11 mouse cellular contexts compared by ENCODE assay signal in the genomic region with DNA sequence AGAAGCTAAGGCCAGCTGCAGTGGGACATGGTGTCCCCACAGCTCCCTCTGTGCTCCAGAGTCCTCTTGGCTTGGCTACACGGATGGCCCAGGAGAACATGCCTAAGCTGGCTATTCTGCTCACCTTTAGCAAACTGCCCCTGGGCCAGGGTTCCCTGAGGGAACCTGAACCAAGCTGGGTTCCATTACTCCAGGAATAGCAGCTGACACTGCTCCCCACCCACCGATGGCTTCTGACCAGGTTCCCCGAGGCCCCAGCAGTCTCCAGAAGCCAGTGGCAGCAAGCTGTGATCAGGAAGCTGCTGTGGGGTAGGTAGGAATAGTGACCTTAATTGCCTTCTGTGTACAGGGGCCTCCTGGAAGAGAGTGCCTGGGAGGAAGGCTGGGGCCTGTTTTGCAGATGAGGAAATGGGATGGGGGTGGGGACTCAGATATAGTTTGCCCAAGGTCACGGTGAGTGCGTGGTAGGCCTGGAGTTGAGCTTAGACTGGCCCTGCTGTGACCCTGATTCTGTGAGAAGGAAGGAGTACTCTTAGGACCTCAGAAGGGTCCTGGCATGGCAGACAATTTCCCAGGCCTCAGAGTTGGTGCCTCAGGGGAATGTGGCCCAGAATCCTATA. TPM values are rescaled to one million over a fixed set of nuclear protein-coding genes. Genes with fewer than 3 reads are reported as not detected.
DNase-seq lines count a peak whose midpoint lies in the region; ATAC-seq and TF ChIP-seq lines count a peak whose summit lies in the region.
"Had no signal": no experiment of that assay in that cellular context is flagged by ENCODE, and none has a peak within 500 bp of the region (broad histone marks: within the 10 kb centered on the region; RNA-seq: fewer than 3 reads in every experiment).

No protein-coding gene starts in this region.

- no peaks in the 10 kb centered on the region for H3K36me3 ChIP-seq in kidney, embryonic 15.5 days
- H3K36me3 ChIP-seq in kidney, adult 2 months (ENCODE audit: control insufficient read depth, insufficient read depth, low read length): no peaks in the 10 kb centered on the region
- H3K36me3 ChIP-seq in embryonic facial prominence, embryonic 10.5 days (replicated peaks): no peaks in the 10 kb centered on the region
- H3K36me3 ChIP-seq in heart, embryonic 16.5 days (ENCODE audit: control insufficient read depth, insufficient read depth): no peaks in the 10 kb centered on the region
- H3K36me3 ChIP-seq: G1E; neural tube, embryonic 13.5 days had no signal

- TF ChIP-seq CTCF in kidney, adult 2 months (conservative IDR thresholded peaks at IDR 0.05; ENCODE audit: insufficient read depth, insufficient read length, low read depth, low read length): no peak

- peaks cover 64% of the 10 kb centered on the region for H3K4me1 ChIP-seq in kidney, embryonic 15.5 days
- H3K4me1 ChIP-seq in kidney, adult 2 months (ENCODE audit: control insufficient read depth, insufficient read depth, low read length): no peaks in the 10 kb centered on the region
- peaks cover 73% of the 10 kb centered on the region for H3K4me1 ChIP-seq in embryonic facial prominence, embryonic 10.5 days
- peaks cover 33% of the 10 kb centered on the region for H3K4me1 ChIP-seq in heart, embryonic 16.5 days (ENCODE audit: control insufficient read depth, insufficient read depth, low read length)

- no peak for DNase-seq in kidney, adult 2 months
- peak; percentile 68 for DNase-seq in embryonic facial prominence, embryonic 10.5 days (ENCODE audit: low spot score)
- no peak for DNase-seq in MN1 (ENCODE audit: low spot score)
- DNase-seq in urinary bladder, adult 18-20 months (ENCODE audit: low spot score in 2 of 2): no peak
- DNase-seq in T-cell, adult 2 months (ENCODE audit: low spot score): no peak

- no peak for TF ChIP-seq POLR2A in kidney, adult 2 months (IDR thresholded peaks at IDR 0.05; ENCODE audit: low read depth, low read length)

- no peak overlapping the region for H3K4me3 ChIP-seq in kidney, embryonic 15.5 days (replicated peaks)
- no peak overlapping the region for H3K4me3 ChIP-seq in kidney, adult 2 months (ENCODE audit: insufficient read depth, low read depth, low read length)
- H3K4me3 ChIP-seq in embryonic facial prominence, embryonic 10.5 days: no peak overlapping the region
- no peak overlapping the region for H3K4me3 ChIP-seq in heart, embryonic 16.5 days (ENCODE audit: low read length)
- H3K4me3 ChIP-seq: neural tube, embryonic 13.5 days had no signal

- no peak for ATAC-seq in kidney, embryonic 15.5 days (replicated peaks; ENCODE audit: low FRiP score)
- ATAC-seq in heart, embryonic 16.5 days (replicated peaks; ENCODE audit: extremely low read depth, insufficient read depth, low FRiP score): no peak; the same call in 1 of the 2 replicates
- ATAC-seq in megakaryocyte, adult 5-6 weeks (ENCODE audit: poor library complexity, severe bottlenecking): 0 out of 2 replicates have a peak, but pooled peaks have one; percentile 20

- peak overlapping the region; percentile 81 for H3K27ac ChIP-seq in kidney, embryonic 15.5 days
- H3K27ac ChIP-seq in kidney, adult 2 months (ENCODE audit: insufficient read depth, low read depth, low read length): no peak overlapping the region
- H3K27ac ChIP-seq in embryonic facial prominence, embryonic 10.5 days (replicated peaks): peak overlapping the region; percentile 88
- peak overlapping the region; percentile 49 for H3K27ac ChIP-seq in heart, embryonic 16.5 days (ENCODE audit: low read length)
- H3K27ac ChIP-seq: neural tube, embryonic 13.5 days had no signal

- WGBS in kidney, embryonic 15.5 days: 39% methylated on average over 5 of the region's 5 CpGs
- 48% methylated on average over 5 of the region's 5 CpGs for WGBS in kidney, adult 2 months
- 30% methylated on average over 5 of the region's 5 CpGs for WGBS in embryonic facial prominence, embryonic 10.5 days
- 22% methylated on average over 5 of the region's 5 CpGs for WGBS in heart, embryonic 16.5 days

- H3K4me2 ChIP-seq in kidney, embryonic 15.5 days: no peak overlapping the region
- H3K4me2 ChIP-seq in heart, embryonic 16.5 days (ENCODE audit: low read depth, low read length): no peak overlapping the region
- H3K4me2 ChIP-seq: neural tube, embryonic 13.5 days had no signal

- H3K27me3 ChIP-seq in kidney, embryonic 15.5 days: no peaks in the 10 kb centered on the region
- no peaks in the 10 kb centered on the region for H3K27me3 ChIP-seq in kidney, adult 2 months (replicated peaks; ENCODE audit: control insufficient read depth, insufficient read depth, low read length)
- no peaks in the 10 kb centered on the region for H3K27me3 ChIP-seq in embryonic facial prominence, embryonic 10.5 days (replicated peaks; ENCODE audit: low read depth, poor library complexity, severe bottlenecking)
- H3K27me3 ChIP-seq in heart, embryonic 16.5 days (ENCODE audit: control insufficient read depth, insufficient read depth, low read length): no peaks in the 10 kb centered on the region
- H3K27me3 ChIP-seq: neural tube, embryonic 13.5 days had no signal

- H3K9ac ChIP-seq in kidney, embryonic 15.5 days: 0 out of 2 replicates have a peak overlapping the region, but pooled peaks have one; percentile 18
- H3K9ac ChIP-seq in heart, embryonic 16.5 days (ENCODE audit: low read length): peak overlapping the region; percentile 26; the same call in 1 of the 2 replicates
- H3K9ac ChIP-seq: neural tube, embryonic 13.5 days had no signal

- no peaks in the 10 kb centered on the region for H3K9me3 ChIP-seq in kidney, embryonic 15.5 days (replicated peaks)
- no peaks in the 10 kb centered on the region for H3K9me3 ChIP-seq in embryonic facial prominence, embryonic 10.5 days
- H3K9me3 ChIP-seq in heart, embryonic 16.5 days (replicated peaks; ENCODE audit: control insufficient read depth, low read length): no peaks in the 10 kb centered on the region
- H3K9me3 ChIP-seq: G1E; neural tube, embryonic 13.5 days had no signal

RNA-seq across cellular contexts. Expression of gene Coa7, which starts 20.4 kb away (rescaled TPM):
- 57.3 and 61.0 TPM in 2 replicates for polyA plus RNA-seq in kidney, embryonic 15.5 days (2015; fragmentation: Nextera tagmentation; extraction: Ambion mirVana)
- 15.7 and 21.2 TPM in 2 replicates for polyA plus RNA-seq in kidney, adult 2 months (2012; rRNA removed)
- 70.4 and 78.9 TPM in 2 replicates for polyA plus RNA-seq in embryonic facial prominence, embryonic 10.5 days (2016; fragmentation: Nextera tagmentation; extraction: Ambion mirVana)
- polyA plus RNA-seq in heart, embryonic 16.5 days (2015; fragmentation: Nextera tagmentation; extraction: Ambion mirVana): 46.3 and 53.6 TPM in 2 replicates
- total RNA-seq in megakaryocyte, adult 5-6 weeks (2015): 4.3 and 10.3 TPM in 2 replicates
- total RNA-seq in megakaryocyte, adult 5-6 weeks (2017): 3.8 and 14.3 TPM in 2 replicates

RNA-seq across cellular contexts. Expression of gene Shisal2a, which starts 34.8 kb away (rescaled TPM):
- 1.0 and 1.7 TPM in 2 replicates for polyA plus RNA-seq in kidney, embryonic 15.5 days (2015; fragmentation: Nextera tagmentation; extraction: Ambion mirVana)
- polyA plus RNA-seq in kidney, adult 2 months (2012; rRNA removed): 0.25 TPM in 1 of 2 replicates, not detected in the other
- polyA plus RNA-seq in embryonic facial prominence, embryonic 10.5 days (2016; fragmentation: Nextera tagmentation; extraction: Ambion mirVana): 4.0 and 5.6 TPM in 2 replicates
- polyA plus RNA-seq in heart, embryonic 16.5 days (2015; fragmentation: Nextera tagmentation; extraction: Ambion mirVana): 1.3 and 1.4 TPM in 2 replicates
- not detected in 2 replicates for total RNA-seq in megakaryocyte, adult 5-6 weeks (2015)
- total RNA-seq in megakaryocyte, adult 5-6 weeks (2017): not detected in 2 replicates
- total RNA-seq: G1E; heart, adult 18-20 months had no signal
- polyA plus RNA-seq: G1E had no signal

RNA-seq across cellular contexts. Expression of gene Zyg11b, which starts 47.5 kb away (rescaled TPM):
- 10.6 and 12.2 TPM in 2 replicates for polyA plus RNA-seq in kidney, embryonic 15.5 days (2015; fragmentation: Nextera tagmentation; extraction: Ambion mirVana)
- polyA plus RNA-seq in kidney, adult 2 months (2012; rRNA removed): 8.7 and 9.5 TPM in 2 replicates
- 14.7 and 15.4 TPM in 2 replicates for polyA plus RNA-seq in embryonic facial prominence, embryonic 10.5 days (2016; fragmentation: Nextera tagmentation; extraction: Ambion mirVana)
- 7.6 and 8.3 TPM in 2 replicates for polyA plus RNA-seq in heart, embryonic 16.5 days (2015; fragmentation: Nextera tagmentation; extraction: Ambion mirVana)
- 17.6 and 18.9 TPM in 2 replicates for total RNA-seq in megakaryocyte, adult 5-6 weeks (2015)
- total RNA-seq in megakaryocyte, adult 5-6 weeks (2017): 21.6 and 25.9 TPM in 2 replicates

RNA-seq across cellular contexts. Expression of gene Gpx7, which starts 58.4 kb away (rescaled TPM):
- 62.3 and 69.4 TPM in 2 replicates for polyA plus RNA-seq in kidney, embryonic 15.5 days (2015; fragmentation: Nextera tagmentation; extraction: Ambion mirVana)
- 6.2 and 7.5 TPM in 2 replicates for polyA plus RNA-seq in kidney, adult 2 months (2012; rRNA removed)
- polyA plus RNA-seq in embryonic facial prominence, embryonic 10.5 days (2016; fragmentation: Nextera tagmentation; extraction: Ambion mirVana): 39.7 and 40.1 TPM in 2 replicates
- polyA plus RNA-seq in heart, embryonic 16.5 days (2015; fragmentation: Nextera tagmentation; extraction: Ambion mirVana): 51.4 and 53.6 TPM in 2 replicates
- total RNA-seq in megakaryocyte, adult 5-6 weeks (2015): 0.38 and 3.6 TPM in 2 replicates
- total RNA-seq in megakaryocyte, adult 5-6 weeks (2017): 0.11 and 1.0 TPM in 2 replicates
- polyA plus RNA-seq: G1E had no signal
